Mouse (Mus musculus) frontal cortex, postnatal 10 days (tissue): ENCODE data around the gene Gins2.

Source experiments
- DNase-seq, 2 experiments: peaks; one replicate each; pipeline ENCODE4 v3.0.0; 2022; ENCODE audit warnings: low spot score in 2 of 2, mixed read lengths in 1 of 2

Gins2 gene

GRCm38 (mm10) chr8:120548313-120548761 is 40.8 kb downstream of the Gins2 start:
- DNase-seq: peak in 1 of 2 experiments; percentile 59

- no peak for DNase-seq
Measured at GRCm38 (mm10) chr8:120547562-120547961, 41.5 kb downstream of the Gins2 start.

- DNase-seq: no peak
Measured at GRCm38 (mm10) chr8:120544155-120544554, 44.9 kb downstream of the Gins2 start.

GRCm38 (mm10) chr8:120543416-120544055 is 45.6 kb downstream of the Gins2 start:
- no peak for DNase-seq

GRCm38 (mm10) chr8:120542995-120543394 is 46.1 kb downstream of the Gins2 start:
- DNase-seq: no peak

- DNase-seq: no peak
Measured at GRCm38 (mm10) chr8:120539775-120540625, 49.1 kb downstream of the Gins2 start.

- DNase-seq: no peak
Measured at GRCm38 (mm10) chr8:120539381-120539774, 49.7 kb downstream of the Gins2 start.

GRCm38 (mm10) chr8:120538397-120539240 is 50.5 kb downstream of the Gins2 start:
- peak in 1 of 2 experiments; percentile 58 for DNase-seq

- DNase-seq: peak in 1 of 2 experiments; percentile 62
Measured at GRCm38 (mm10) chr8:120537818-120538396, 51.2 kb downstream of the Gins2 start.

- peak in 1 of 2 experiments; percentile 61 for DNase-seq
Measured at GRCm38 (mm10) chr8:120537207-120537817, 51.8 kb downstream of the Gins2 start.

GRCm38 (mm10) chr8:120536306-120537206 is 52.5 kb downstream of the Gins2 start:
- DNase-seq: no peak

GRCm38 (mm10) chr8:120535452-120536305 is 53.4 kb downstream of the Gins2 start:
- DNase-seq: peak in 1 of 2 experiments; percentile 71

GRCm38 (mm10) chr8:120534504-120535368 is 54.4 kb downstream of the Gins2 start:
- DNase-seq: peak in 1 of 2 experiments; percentile 77

GRCm38 (mm10) chr8:120534080-120534479 is 55.0 kb downstream of the Gins2 start:
- DNase-seq: no peak

- no peak for DNase-seq
Measured at GRCm38 (mm10) chr8:120533380-120533779, 55.7 kb downstream of the Gins2 start.

GRCm38 (mm10) chr8:120532517-120533215 is 56.4 kb downstream of the Gins2 start:
- DNase-seq: no peak

GRCm38 (mm10) chr8:120531775-120532516 is 57.2 kb downstream of the Gins2 start:
- DNase-seq: no peak
